8 mouse cellular contexts compared by ENCODE assay signal in the genomic region with DNA sequence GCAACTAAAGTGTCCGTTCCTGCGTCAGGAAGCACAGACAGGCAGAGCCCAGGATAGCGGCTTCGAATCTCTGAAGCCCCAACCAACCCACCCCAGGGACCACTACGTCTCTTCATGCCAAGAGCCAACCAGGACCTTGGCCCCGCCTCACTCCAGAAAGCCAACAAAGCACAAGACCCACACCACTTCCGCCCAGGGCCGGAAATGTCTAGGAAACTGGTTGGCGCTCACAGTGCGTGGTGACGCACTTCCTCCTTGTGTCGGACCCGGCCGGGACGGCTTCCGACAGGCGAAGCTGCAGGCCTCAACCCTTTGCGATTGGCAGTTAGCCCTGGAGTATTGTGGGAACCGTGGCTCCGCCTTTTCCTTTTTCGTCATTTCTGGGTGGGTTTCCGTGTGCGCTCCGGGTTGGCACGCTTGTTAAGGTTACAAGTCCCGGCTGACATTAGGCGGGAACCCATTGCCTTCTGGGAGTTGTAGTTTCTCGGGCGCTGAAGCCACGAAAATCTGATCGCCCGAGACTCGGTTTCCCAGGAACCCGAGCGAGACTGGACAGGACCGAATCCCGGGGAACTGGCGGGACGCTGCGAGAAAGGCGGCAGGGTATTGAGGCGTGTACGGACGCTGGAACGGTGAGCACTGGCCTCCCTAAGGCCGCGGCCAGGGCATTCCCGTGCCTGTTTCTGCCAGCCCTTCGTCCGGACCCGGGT. TPM values are rescaled to one million over a fixed set of nuclear protein-coding genes. Genes with fewer than 3 reads are reported as not detected.
A peak's percentile ranks its signal among the peaks of the same experiment; 100 is the strongest.
DNase-seq lines count a peak whose midpoint lies in the region; ATAC-seq and TF ChIP-seq lines count a peak whose summit lies in the region.

A gene (plus strand): TSS at position 368 of the 710 bp plus-strand sequence.

- H3K27ac ChIP-seq in forebrain, embryonic 10.5 days: peak within 1 kb of the TSS; percentile 91
- H3K27ac ChIP-seq in heart, embryonic 15.5 days: peak within 1 kb of the TSS; percentile 92
- peak within 1 kb of the TSS; percentile 65 for H3K27ac ChIP-seq in liver, embryonic 14.5 days
- H3K27ac ChIP-seq in neural tube, embryonic 11.5 days (ENCODE audit: low read depth, low read length): peak within 1 kb of the TSS; percentile 88
- H3K27ac ChIP-seq in stomach, postnatal 0 days (replicated peaks): peak within 1 kb of the TSS; percentile 96

- TF ChIP-seq CTCF in liver, embryonic 14.5 days (IDR thresholded peaks at IDR 0.05; ENCODE audit: low read depth): peak; percentile 19; the same call in 1 of the 2 replicates
- no peak for TF ChIP-seq CTCF in stomach, postnatal 0 days (IDR thresholded peaks at IDR 0.05; ENCODE audit: low read depth)

- peak within 1 kb of the TSS; percentile 89 for H3K9ac ChIP-seq in heart, embryonic 15.5 days
- H3K9ac ChIP-seq in liver, embryonic 14.5 days (replicated peaks): peak within 1 kb of the TSS; percentile 87
- peak within 1 kb of the TSS; percentile 58 for H3K9ac ChIP-seq in neural tube, embryonic 11.5 days (ENCODE audit: low read length)
- H3K9ac ChIP-seq in stomach, postnatal 0 days (ENCODE audit: low read length): peak within 1 kb of the TSS; percentile 71

- H3K4me1 ChIP-seq in forebrain, embryonic 10.5 days: peaks cover 32% of the 10 kb centered on the region
- peaks cover 24% of the 10 kb centered on the region for H3K4me1 ChIP-seq in heart, embryonic 15.5 days (replicated peaks)
- peaks cover 2 to 14% of the 10 kb centered on the region in 2 experiments; a peak in 3 of 4 replicates for H3K4me1 ChIP-seq in liver, embryonic 14.5 days (replicated peaks; ENCODE audit: control insufficient read depth in 2 of 2, insufficient read depth in 2 of 2, low read length in 1 of 2)
- peaks cover 18% of the 10 kb centered on the region for H3K4me1 ChIP-seq in neural tube, embryonic 11.5 days (ENCODE audit: control insufficient read depth, insufficient read depth, low read length)
- H3K4me1 ChIP-seq in stomach, postnatal 0 days (replicated peaks; ENCODE audit: control insufficient read depth, insufficient read depth): peaks cover 6% of the 10 kb centered on the region; the same call in 1 of the 2 replicates

- peak within 1 kb of the TSS; percentile 72 for H3K4me3 ChIP-seq in forebrain, embryonic 10.5 days
- H3K4me3 ChIP-seq in heart, embryonic 15.5 days: peak within 1 kb of the TSS; percentile 86
- peak within 1 kb of the TSS; percentile 86 to 94 for H3K4me3 ChIP-seq in liver, embryonic 14.5 days (ENCODE audit: insufficient read depth in 1 of 2, low read depth in 2 of 2, low read length in 2 of 2)
- H3K4me3 ChIP-seq in neural tube, embryonic 11.5 days (ENCODE audit: low read depth, low read length): peak within 1 kb of the TSS; percentile 55
- H3K4me3 ChIP-seq in stomach, postnatal 0 days (ENCODE audit: low read depth, low read length): peak within 1 kb of the TSS; percentile 57

- H3K4me2 ChIP-seq in heart, embryonic 15.5 days: peak within 1 kb of the TSS; percentile 94
- peak within 1 kb of the TSS; percentile 96 for H3K4me2 ChIP-seq in liver, embryonic 14.5 days (ENCODE audit: low read depth)
- H3K4me2 ChIP-seq in neural tube, embryonic 11.5 days (ENCODE audit: low read depth): peak within 1 kb of the TSS; percentile 78
- peak within 1 kb of the TSS; percentile 84 for H3K4me2 ChIP-seq in stomach, postnatal 0 days (replicated peaks; ENCODE audit: low read depth)

- peak; percentile 92 to 93 for DNase-seq in CD8-positive naive resting alpha-beta T cell, adult 2 months (ENCODE audit: low read depth in 2 of 2, low spot score in 2 of 2)
- DNase-seq in c-Kit-positive CD71-negative TER-119-negative erythroid progenitor cells, embryonic 14.5 days (ENCODE audit: low read depth): peak; percentile 100
- peak; percentile 99 for DNase-seq in forebrain, embryonic 10.5 days (ENCODE audit: extremely low spot score, low spot score)
- DNase-seq in kidney, postnatal 25 days: peak; percentile 99
- DNase-seq in liver, embryonic 14.5 days (ENCODE audit: low read depth in 3 of 3, low spot score in 3 of 3): peak; percentile 98 to 99 (median 98)
- peak; percentile 99 for DNase-seq in neural tube, embryonic 11.5 days (ENCODE audit: low spot score)
- peak; percentile 98 for DNase-seq in stomach, postnatal 0 days (ENCODE audit: low spot score)

- TF ChIP-seq EP300 in liver, embryonic 14.5 days (IDR thresholded peaks at IDR 0.05; ENCODE audit: low read depth): no peak
- peak; percentile 91 for TF ChIP-seq EP300 in stomach, postnatal 0 days (optimal IDR thresholded peaks at IDR 0.05)

- peak; percentile 94 for ATAC-seq in heart, embryonic 15.5 days (replicated peaks; ENCODE audit: insufficient number of reproducible peaks, insufficient read depth, low FRiP score, low read depth)
- peak; percentile 94 for ATAC-seq in liver, embryonic 14.5 days (ENCODE audit: insufficient read depth)
- peak; percentile 96 for ATAC-seq in neural tube, embryonic 11.5 days (ENCODE audit: insufficient read depth, low FRiP score, low TSS enrichment)
- peak; percentile 96 for ATAC-seq in stomach, postnatal 0 days (ENCODE audit: low FRiP score, low TSS enrichment)

- H3K9me3 ChIP-seq in forebrain, embryonic 10.5 days: no peaks in the 10 kb centered on the region
- no peaks in the 10 kb centered on the region for H3K9me3 ChIP-seq in heart, embryonic 15.5 days (replicated peaks)
- no peaks in the 10 kb centered on the region for H3K9me3 ChIP-seq in liver, embryonic 14.5 days (ENCODE audit: control insufficient read depth, low read length)
- H3K9me3 ChIP-seq in neural tube, embryonic 11.5 days (ENCODE audit: control insufficient read depth, low read length): no peaks in the 10 kb centered on the region
- no peaks in the 10 kb centered on the region for H3K9me3 ChIP-seq in stomach, postnatal 0 days (ENCODE audit: control insufficient read depth, low read length)

- under 1% methylated on average over 51 of the region's 51 CpGs for WGBS in forebrain, embryonic 10.5 days
- under 1% methylated on average over 51 of the region's 51 CpGs for WGBS in heart, embryonic 15.5 days
- under 1% methylated on average over 51 of the region's 51 CpGs for WGBS in liver, embryonic 14.5 days (ENCODE audit: insufficient replicate concordance)
- under 1% methylated on average over 51 of the region's 51 CpGs for WGBS in neural tube, embryonic 11.5 days
- under 1% methylated on average over 51 of the region's 51 CpGs for WGBS in stomach, postnatal 0 days

- peaks cover 61% of the 10 kb centered on the region for H3K36me3 ChIP-seq in forebrain, embryonic 10.5 days (replicated peaks)
- H3K36me3 ChIP-seq in heart, embryonic 15.5 days: peaks cover 42% of the 10 kb centered on the region
- H3K36me3 ChIP-seq in liver, embryonic 14.5 days (replicated peaks; ENCODE audit: control insufficient read depth, insufficient read depth, low read depth): peaks cover 22% of the 10 kb centered on the region
- H3K36me3 ChIP-seq in neural tube, embryonic 11.5 days (ENCODE audit: control insufficient read depth, insufficient read depth, low read length): peaks cover 18% of the 10 kb centered on the region
- peaks cover 30% of the 10 kb centered on the region for H3K36me3 ChIP-seq in stomach, postnatal 0 days (ENCODE audit: control insufficient read depth, insufficient read depth, low read length)

- H3K27me3 ChIP-seq in forebrain, embryonic 10.5 days (ENCODE audit: poor library complexity, severe bottlenecking): no peaks in the 10 kb centered on the region
- no peaks in the 10 kb centered on the region for H3K27me3 ChIP-seq in heart, embryonic 15.5 days
- no peaks in the 10 kb centered on the region for H3K27me3 ChIP-seq in liver, embryonic 14.5 days (ENCODE audit: control insufficient read depth, insufficient read depth, low read length)
- H3K27me3 ChIP-seq in neural tube, embryonic 11.5 days (ENCODE audit: control insufficient read depth, insufficient read depth, low read length): no peaks in the 10 kb centered on the region
- no peaks in the 10 kb centered on the region for H3K27me3 ChIP-seq in stomach, postnatal 0 days (ENCODE audit: control insufficient read depth, insufficient read depth, low read length)

RNA-seq across cellular contexts. Expression of the gene that starts here (rescaled TPM):
- 131 and 132 TPM in 2 replicates for polyA plus RNA-seq in forebrain, embryonic 10.5 days (2016; fragmentation: Nextera tagmentation; extraction: Ambion mirVana)
- polyA plus RNA-seq in heart, embryonic 15.5 days (2015; fragmentation: Nextera tagmentation; extraction: Ambion mirVana): 45.7 and 66.2 TPM in 2 replicates
- polyA plus RNA-seq in liver, embryonic 14.5 days (2012; rRNA removed): 38.5 and 48.3 TPM in 2 replicates
- polyA plus RNA-seq in liver, embryonic 14.5 days (2014; fragmentation: Nextera tagmentation; extraction: Ambion mirVana): 26.9 and 27.8 TPM in 2 replicates
- 68.8 and 70.2 TPM in 2 replicates for polyA plus RNA-seq in neural tube, embryonic 11.5 days (2014; fragmentation: Nextera tagmentation; extraction: Ambion mirVana)
- 44.7 and 46.9 TPM in 2 replicates for polyA plus RNA-seq in stomach, postnatal 0 days (2015; fragmentation: Nextera tagmentation; extraction: Ambion mirVana)

Comparison
In these comparisons a context has a peak if more than half of its experiments do, and no peak if none do; other contexts are left out.
1. Peak in every context shown above with its lines: DNase-seq, ATAC-seq, H3K4me3 ChIP-seq and H3K27ac ChIP-seq.